Mouse (Mus musculus): ENCODE data around the gene Pibf1. TPM values are rescaled to one million over a fixed set of nuclear protein-coding genes. Genes with fewer than 3 reads are reported as not detected.

Gene Pibf1
- polyA plus RNA-seq, 1 experiment from 2014 or later, result 7.6 TPM

DNA sequence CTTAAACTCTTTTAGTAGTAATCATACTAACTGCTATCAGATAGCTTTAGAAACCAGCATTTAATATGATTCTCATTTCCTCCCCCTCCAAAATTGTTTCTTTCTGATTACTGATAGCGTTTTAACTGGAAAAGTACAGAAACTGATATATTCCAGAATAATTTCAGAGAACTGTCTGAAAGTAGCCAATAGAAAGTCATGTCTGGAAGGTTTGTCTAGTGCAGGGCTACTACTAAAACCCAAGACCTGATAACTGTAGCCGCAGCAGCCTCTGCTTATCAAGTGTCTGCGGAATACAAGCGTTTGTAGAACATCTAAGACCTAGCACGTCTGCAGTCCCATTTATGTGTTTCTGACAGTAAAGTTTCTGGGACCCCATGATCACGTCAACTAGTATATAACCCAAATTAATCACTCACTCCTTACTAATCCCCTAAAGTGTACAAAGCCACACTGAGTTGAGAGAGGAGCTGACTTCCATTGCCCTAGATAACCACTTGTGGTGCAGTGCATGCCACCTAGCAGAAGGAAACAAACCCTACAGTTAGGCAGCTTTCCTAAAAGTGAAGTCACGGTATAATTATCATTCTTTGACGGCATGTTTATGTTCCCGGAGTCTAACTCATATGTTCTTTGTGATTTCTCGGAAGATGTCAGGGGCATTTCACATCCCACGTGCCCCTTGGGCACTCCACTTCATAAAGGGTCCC, 130.0 kb downstream of the Pibf1 start:
- H3K4me2 ChIP-seq (replicated peaks; ENCODE audit: low read depth), result no peak overlapping the region
- no peaks in the 10 kb centered on the region for H3K9me3 ChIP-seq (ENCODE audit: control insufficient read depth, low read length)
- peak; percentile 4 for DNase-seq (ENCODE audit: low spot score)
- H3K27me3 ChIP-seq (ENCODE audit: control insufficient read depth, insufficient read depth, low read length), result no peaks in the 10 kb centered on the region
- no peak overlapping the region for H3K27ac ChIP-seq (replicated peaks)
- no peak overlapping the region for H3K9ac ChIP-seq (ENCODE audit: low read length)
- no peaks in the 10 kb centered on the region for H3K4me1 ChIP-seq (replicated peaks; ENCODE audit: control insufficient read depth, insufficient read depth)
- H3K4me3 ChIP-seq (ENCODE audit: low read depth, low read length), result no peak overlapping the region
- TF ChIP-seq EP300 (optimal IDR thresholded peaks at IDR 0.05), result no peak
- TF ChIP-seq CTCF (IDR thresholded peaks at IDR 0.05; ENCODE audit: low read depth), result no peak
- WGBS, result 84% methylated on average over 11 of the region's 11 CpGs
- ATAC-seq (ENCODE audit: low FRiP score, low TSS enrichment), result no peak
- 0 out of 2 replicates have a peak, but pooled peaks cover 3% of the 10 kb centered on the region for H3K36me3 ChIP-seq (ENCODE audit: control insufficient read depth, insufficient read depth, low read length)

- Histone ChIP-seq H3K9ac (ENCODE audit: low read length) (no peak overlapping the region), H3K4me3 (ENCODE audit: low read depth, low read length) (no peak overlapping the region), H3K27me3 (ENCODE audit: control insufficient read depth, insufficient read depth, low read length) (no peaks in the 10 kb centered on the region), H3K4me2 (replicated peaks; ENCODE audit: low read depth) (no peak overlapping the region), H3K4me1 (replicated peaks; ENCODE audit: control insufficient read depth, insufficient read depth) (no peaks in the 10 kb centered on the region), H3K36me3 (ENCODE audit: control insufficient read depth, insufficient read depth, low read length) (0 out of 2 replicates have a peak, but pooled peaks cover 3% of the 10 kb centered on the region), H3K27ac (replicated peaks) (no peak overlapping the region), H3K9me3 (ENCODE audit: control insufficient read depth, low read length) (no peaks in the 10 kb centered on the region)
- WGBS, result 91% methylated on average over 3 of the region's 3 CpGs
- ATAC-seq (ENCODE audit: low FRiP score, low TSS enrichment), result no peak
- no peak for DNase-seq (ENCODE audit: low spot score)
- no peak for TF ChIP-seq EP300 (optimal IDR thresholded peaks at IDR 0.05)
- no peak for TF ChIP-seq CTCF (IDR thresholded peaks at IDR 0.05; ENCODE audit: low read depth)
Measured at GRCm38 (mm10) chr14:99233056-99233455, 133.8 kb downstream of the Pibf1 start.

DNA sequence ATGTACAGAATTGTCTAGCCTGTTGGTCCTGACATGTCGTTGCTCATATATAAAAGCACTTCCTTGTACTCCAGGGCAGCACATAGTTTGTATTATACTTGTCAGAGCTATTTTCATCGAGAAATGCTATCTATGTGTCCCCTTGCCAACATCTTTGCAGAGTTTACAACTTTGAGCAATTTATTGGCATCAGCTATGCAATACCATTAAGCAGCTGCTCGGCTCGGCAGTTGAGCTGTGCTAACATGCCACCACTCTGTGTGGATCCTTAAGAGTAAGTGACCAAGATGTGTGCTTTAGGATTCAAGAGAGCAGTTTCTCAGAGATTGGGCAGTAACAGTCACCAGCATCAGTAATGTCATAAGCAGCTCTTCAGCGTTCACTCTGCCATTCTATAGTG, 137.9 kb downstream of the Pibf1 start:
- Histone ChIP-seq H3K36me3 (ENCODE audit: control insufficient read depth, insufficient read depth, low read length) (0 out of 2 replicates have a peak, but pooled peaks cover 2% of the 10 kb centered on the region), H3K9me3 (ENCODE audit: control insufficient read depth, low read length) (no peaks in the 10 kb centered on the region), H3K4me1 (replicated peaks; ENCODE audit: control insufficient read depth, insufficient read depth) (no peaks in the 10 kb centered on the region), H3K27me3 (ENCODE audit: control insufficient read depth, insufficient read depth, low read length) (no peaks in the 10 kb centered on the region), H3K9ac (ENCODE audit: low read length) (no peak overlapping the region), H3K4me2 (replicated peaks; ENCODE audit: low read depth) (no peak overlapping the region), H3K27ac (replicated peaks) (no peak overlapping the region), H3K4me3 (ENCODE audit: low read depth, low read length) (no peak overlapping the region)
- no peak for DNase-seq (ENCODE audit: low spot score)
- ATAC-seq (ENCODE audit: low FRiP score, low TSS enrichment), result no peak
- WGBS, result 41% methylated on average over 5 of the region's 5 CpGs
- TF ChIP-seq CTCF (IDR thresholded peaks at IDR 0.05; ENCODE audit: low read depth), result no peak
- TF ChIP-seq EP300 (optimal IDR thresholded peaks at IDR 0.05), result no peak

DNA sequence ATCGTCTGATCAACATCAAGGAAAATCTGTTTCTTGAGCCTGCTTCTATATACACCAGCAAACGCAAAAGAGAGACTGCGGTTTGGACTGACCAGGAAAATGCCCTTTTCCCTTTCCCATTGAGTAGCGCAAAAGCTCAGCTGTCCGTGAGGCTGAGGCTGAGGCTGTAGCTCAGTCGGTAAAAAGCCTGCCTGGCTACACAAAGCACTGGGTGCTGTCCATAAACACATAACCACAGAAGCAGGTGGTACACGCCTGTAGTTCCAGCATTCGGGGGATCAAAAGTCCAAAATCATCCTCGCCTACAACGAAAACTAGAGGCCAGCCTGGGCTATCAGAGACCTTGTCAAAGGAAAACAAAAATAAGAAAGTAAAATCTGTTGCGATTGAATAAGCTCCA, 141.3 kb downstream of the Pibf1 start:
- TF ChIP-seq CTCF (IDR thresholded peaks at IDR 0.05; ENCODE audit: low read depth) (no peak), EP300 (optimal IDR thresholded peaks at IDR 0.05) (no peak)
- H3K4me2 ChIP-seq (replicated peaks; ENCODE audit: low read depth), result no peak overlapping the region
- no peaks in the 10 kb centered on the region for H3K4me1 ChIP-seq (replicated peaks; ENCODE audit: control insufficient read depth, insufficient read depth)
- H3K4me3 ChIP-seq (ENCODE audit: low read depth, low read length), result no peak overlapping the region
- no peaks in the 10 kb centered on the region for H3K27me3 ChIP-seq (ENCODE audit: control insufficient read depth, insufficient read depth, low read length)
- ATAC-seq (ENCODE audit: low FRiP score, low TSS enrichment), result no peak
- no peak overlapping the region for H3K9ac ChIP-seq (ENCODE audit: low read length)
- no peaks in the 10 kb centered on the region for H3K9me3 ChIP-seq (ENCODE audit: control insufficient read depth, low read length)
- 64% methylated on average over 11 of the region's 11 CpGs for WGBS
- no peak for DNase-seq (ENCODE audit: low spot score)
- H3K27ac ChIP-seq (replicated peaks), result no peak overlapping the region
- H3K36me3 ChIP-seq (ENCODE audit: control insufficient read depth, insufficient read depth, low read length), result no peaks in the 10 kb centered on the region

- Histone ChIP-seq H3K4me1 (replicated peaks; ENCODE audit: control insufficient read depth, insufficient read depth) (no peaks in the 10 kb centered on the region), H3K27me3 (ENCODE audit: control insufficient read depth, insufficient read depth, low read length) (no peaks in the 10 kb centered on the region), H3K27ac (replicated peaks) (no peak overlapping the region), H3K4me3 (ENCODE audit: low read depth, low read length) (no peak overlapping the region), H3K36me3 (ENCODE audit: control insufficient read depth, insufficient read depth, low read length) (no peaks in the 10 kb centered on the region), H3K9me3 (ENCODE audit: control insufficient read depth, low read length) (no peaks in the 10 kb centered on the region), H3K4me2 (replicated peaks; ENCODE audit: low read depth) (no peak overlapping the region), H3K9ac (ENCODE audit: low read length) (no peak overlapping the region)
- WGBS, result 60% methylated on average over 3 of the region's 3 CpGs
- DNase-seq (ENCODE audit: low spot score) (no peak), ATAC-seq (ENCODE audit: low FRiP score, low TSS enrichment) (no peak)
- TF ChIP-seq CTCF (IDR thresholded peaks at IDR 0.05; ENCODE audit: low read depth), result no peak
- TF ChIP-seq EP300 (optimal IDR thresholded peaks at IDR 0.05), result no peak
Measured at GRCm38 (mm10) chr14:99244508-99244907, 145.3 kb downstream of the Pibf1 start.

- no peaks in the 10 kb centered on the region for H3K9me3 ChIP-seq (ENCODE audit: control insufficient read depth, low read length)
- TF ChIP-seq CTCF (IDR thresholded peaks at IDR 0.05; ENCODE audit: low read depth), result no peak
- no peak for TF ChIP-seq EP300 (optimal IDR thresholded peaks at IDR 0.05)
- no peak for DNase-seq (ENCODE audit: low spot score)
- 90% methylated on average over 12 of the region's 12 CpGs for WGBS
- H3K9ac ChIP-seq (ENCODE audit: low read length), result no peak overlapping the region
- H3K4me3 ChIP-seq (ENCODE audit: low read depth, low read length), result no peak overlapping the region
- H3K4me1 ChIP-seq (replicated peaks; ENCODE audit: control insufficient read depth, insufficient read depth), result no peaks in the 10 kb centered on the region
- ATAC-seq (ENCODE audit: low FRiP score, low TSS enrichment), result no peak
- H3K4me2 ChIP-seq (replicated peaks; ENCODE audit: low read depth), result no peak overlapping the region
- no peak overlapping the region for H3K27ac ChIP-seq (replicated peaks)
- no peaks in the 10 kb centered on the region for H3K27me3 ChIP-seq (ENCODE audit: control insufficient read depth, insufficient read depth, low read length)
- no peaks in the 10 kb centered on the region for H3K36me3 ChIP-seq (ENCODE audit: control insufficient read depth, insufficient read depth, low read length)
Measured at GRCm38 (mm10) chr14:99262026-99262425, 162.8 kb downstream of the Pibf1 start.
